9 mouse cellular contexts compared by ENCODE assay signal in genomic region chr12:25467789-25468188, GRCm38 (mm10).
DNase-seq lines count a peak whose midpoint lies in the region; ATAC-seq and TF ChIP-seq lines count a peak whose summit lies in the region.
"Had no signal": no experiment of that assay in that cellular context is flagged by ENCODE, and none has a peak within 500 bp of the region (broad histone marks: within the 10 kb centered on the region; RNA-seq: fewer than 3 reads in every experiment).

No protein-coding gene starts in this region.

- no peak overlapping the region for H3K4me3 ChIP-seq in MEL (ENCODE audit: control insufficient read depth in 1 of 2, insufficient read depth in 1 of 2, low read depth in 2 of 2, low read length in 2 of 2)
- H3K4me3 ChIP-seq in heart, embryonic 12.5 days: no peak overlapping the region
- no peak overlapping the region for H3K4me3 ChIP-seq in liver, embryonic 14.5 days (ENCODE audit: insufficient read depth in 1 of 2, low read depth in 2 of 2, low read length in 2 of 2)
- no peak overlapping the region for H3K4me3 ChIP-seq in lung, postnatal 0 days (ENCODE audit: low read depth, low read length)
- no peak overlapping the region for H3K4me3 ChIP-seq in hindbrain, embryonic 16.5 days (ENCODE audit: low read length)

- peak overlapping the region; percentile 45 for H3K4me2 ChIP-seq in heart, embryonic 12.5 days
- no peak overlapping the region for H3K4me2 ChIP-seq in liver, embryonic 14.5 days (ENCODE audit: low read depth)
- no peak overlapping the region for H3K4me2 ChIP-seq in lung, postnatal 0 days (replicated peaks; ENCODE audit: low read depth, low read length)
- H3K4me2 ChIP-seq in hindbrain, embryonic 16.5 days (ENCODE audit: low read length): no peak overlapping the region

- DNase-seq in cerebellum, postnatal 25 days: peak; percentile 39 to 57
- no peak for DNase-seq in cerebellum, adult 9-11 months
- peak; percentile 38 for DNase-seq in MEL (ENCODE audit: low read depth, low spot score)
- peak; percentile 6 to 34 (median 10) for DNase-seq in liver, embryonic 14.5 days (ENCODE audit: low read depth in 3 of 3, low spot score in 3 of 3)
- DNase-seq in lung, postnatal 0 days (ENCODE audit: low spot score): no peak
- no peak for DNase-seq in urinary bladder, adult 2 months (ENCODE audit: low spot score)
- DNase-seq: lung, postnatal 36 days had no signal

- no peaks in the 10 kb centered on the region for H3K4me1 ChIP-seq in MEL (ENCODE audit: control insufficient read depth in 1 of 2, insufficient read depth in 2 of 2, low read length in 2 of 2)
- H3K4me1 ChIP-seq in heart, embryonic 12.5 days (replicated peaks): peaks cover 11% of the 10 kb centered on the region
- peaks cover 2 to 5% of the 10 kb centered on the region in 2 experiments; a peak in 3 of 4 replicates for H3K4me1 ChIP-seq in liver, embryonic 14.5 days (replicated peaks; ENCODE audit: control insufficient read depth in 2 of 2, insufficient read depth in 2 of 2, low read length in 1 of 2)
- no peaks in the 10 kb centered on the region for H3K4me1 ChIP-seq in lung, postnatal 0 days (ENCODE audit: insufficient read depth, low read depth, low read length)
- H3K4me1 ChIP-seq in hindbrain, embryonic 16.5 days (ENCODE audit: control insufficient read depth, insufficient read depth, low read depth, low read length): no peaks in the 10 kb centered on the region

- no peaks in the 10 kb centered on the region for H3K36me3 ChIP-seq in MEL (ENCODE audit: control insufficient read depth in 1 of 2, insufficient read depth in 2 of 2, low read length in 2 of 2)
- H3K36me3 ChIP-seq in heart, embryonic 12.5 days: no peaks in the 10 kb centered on the region
- H3K36me3 ChIP-seq in liver, embryonic 14.5 days (replicated peaks; ENCODE audit: control insufficient read depth, insufficient read depth, low read depth): no peaks in the 10 kb centered on the region
- H3K36me3 ChIP-seq in lung, postnatal 0 days (ENCODE audit: insufficient read depth, low read length): no peaks in the 10 kb centered on the region
- H3K36me3 ChIP-seq in hindbrain, embryonic 16.5 days (ENCODE audit: control insufficient read depth, insufficient read depth, low read length): no peaks in the 10 kb centered on the region

- H3K27ac ChIP-seq in MEL (ENCODE audit: control insufficient read depth, low read depth, low read length): no peak overlapping the region
- H3K27ac ChIP-seq in heart, embryonic 12.5 days (ENCODE audit: poor library complexity, severe bottlenecking): no peak overlapping the region
- H3K27ac ChIP-seq in liver, embryonic 14.5 days: no peak overlapping the region
- H3K27ac ChIP-seq in lung, postnatal 0 days (ENCODE audit: low read length): no peak overlapping the region
- no peak overlapping the region for H3K27ac ChIP-seq in hindbrain, embryonic 16.5 days (ENCODE audit: low read depth, low read length)

- TF ChIP-seq POLR2A in MEL (IDR thresholded peaks at IDR 0.05; ENCODE audit: control insufficient read depth in 1 of 2, insufficient read depth in 1 of 2, low read depth in 1 of 2, low read length in 2 of 2, poor library complexity in 1 of 2): no peak

- no peaks in the 10 kb centered on the region for H3K9me3 ChIP-seq in MEL (replicated peaks; ENCODE audit: insufficient read depth, low read length)
- H3K9me3 ChIP-seq in heart, embryonic 12.5 days (replicated peaks): no peaks in the 10 kb centered on the region
- no peaks in the 10 kb centered on the region for H3K9me3 ChIP-seq in liver, embryonic 14.5 days (ENCODE audit: control insufficient read depth, low read length)
- no peaks in the 10 kb centered on the region for H3K9me3 ChIP-seq in lung, postnatal 0 days (ENCODE audit: low read length)
- no peaks in the 10 kb centered on the region for H3K9me3 ChIP-seq in hindbrain, embryonic 16.5 days (ENCODE audit: control insufficient read depth, low read length)

- WGBS in heart, embryonic 12.5 days: 22% methylated on average over 10 of the region's 12 CpGs
- WGBS in liver, embryonic 14.5 days (ENCODE audit: insufficient replicate concordance): 7% methylated on average over 12 of the region's 12 CpGs
- 45% methylated on average over 11 of the region's 12 CpGs for WGBS in lung, postnatal 0 days
- WGBS in hindbrain, embryonic 16.5 days: 55% methylated on average over 12 of the region's 12 CpGs

- ATAC-seq in heart, embryonic 12.5 days (ENCODE audit: insufficient number of reproducible peaks, low FRiP score): 0 out of 2 replicates have a peak, but pooled peaks have one; percentile 63
- peak; percentile 77 for ATAC-seq in liver, embryonic 14.5 days (ENCODE audit: insufficient read depth)
- ATAC-seq in lung, postnatal 0 days: no peak
- ATAC-seq in hindbrain, embryonic 16.5 days: no peak

- no peak for TF ChIP-seq CTCF in MEL (IDR thresholded peaks at IDR 0.05 in 2 of 3, conservative IDR thresholded peaks at IDR 0.05 in 1 of 3; ENCODE audit: control insufficient read depth in 1 of 3, insufficient read depth in 1 of 3, low read depth in 2 of 3, low read length in 3 of 3, poor library complexity in 1 of 3, severe bottlenecking in 1 of 3)
- no peak for TF ChIP-seq CTCF in liver, embryonic 14.5 days (IDR thresholded peaks at IDR 0.05; ENCODE audit: low read depth)
- TF ChIP-seq CTCF in lung, postnatal 0 days (IDR thresholded peaks at IDR 0.05): no peak

- no peaks in the 10 kb centered on the region for H3K27me3 ChIP-seq in MEL (ENCODE audit: control insufficient read depth in 1 of 2, insufficient read depth in 2 of 2, low read length in 2 of 2)
- no peaks in the 10 kb centered on the region for H3K27me3 ChIP-seq in heart, embryonic 12.5 days (replicated peaks)
- no peaks in the 10 kb centered on the region for H3K27me3 ChIP-seq in liver, embryonic 14.5 days (ENCODE audit: control insufficient read depth, insufficient read depth, low read length)
- H3K27me3 ChIP-seq in lung, postnatal 0 days (replicated peaks; ENCODE audit: insufficient read depth, low read length): no peaks in the 10 kb centered on the region
- no peaks in the 10 kb centered on the region for H3K27me3 ChIP-seq in hindbrain, embryonic 16.5 days (replicated peaks; ENCODE audit: control insufficient read depth, insufficient read depth, low read length)

- 0 out of 4 replicates have a peak, but pooled peaks of 1 of the 2 experiments have one; percentile 7 for TF ChIP-seq EP300 in MEL (IDR thresholded peaks at IDR 0.05; ENCODE audit: low read depth in 1 of 2, low read length in 2 of 2)
- TF ChIP-seq EP300 in liver, embryonic 14.5 days (IDR thresholded peaks at IDR 0.05; ENCODE audit: low read depth): peak; percentile 24; the same call in 1 of the 2 replicates
- TF ChIP-seq EP300 in lung, postnatal 0 days (IDR thresholded peaks at IDR 0.05): no peak

- TF ChIP-seq RAD21 in MEL (IDR thresholded peaks at IDR 0.05; ENCODE audit: low read depth, low read length): no peak

- H3K9ac ChIP-seq in MEL (ENCODE audit: control insufficient read depth, low read depth, low read length, poor library complexity, severe bottlenecking): no peak overlapping the region
- no peak overlapping the region for H3K9ac ChIP-seq in heart, embryonic 12.5 days
- no peak overlapping the region for H3K9ac ChIP-seq in liver, embryonic 14.5 days (replicated peaks)
- H3K9ac ChIP-seq in lung, postnatal 0 days (replicated peaks; ENCODE audit: low read depth): no peak overlapping the region
- no peak overlapping the region for H3K9ac ChIP-seq in hindbrain, embryonic 16.5 days (ENCODE audit: low read depth, low read length)

- H3K79me2 ChIP-seq in MEL (ENCODE audit: control insufficient read depth, insufficient read depth, low read length, poor library complexity): no peaks in the 10 kb centered on the region

TF ChIP-seq in MEL, 35 proteins besides CTCF, POLR2A, EP300 and RAD21:
- TF ChIP-seq ELF1 (IDR thresholded peaks at IDR 0.05; ENCODE audit: low read depth, low read length): no peak
- no peak for TF ChIP-seq JUND (IDR thresholded peaks at IDR 0.05; ENCODE audit: low read depth, low read length)
- no peak for TF ChIP-seq CHD1 (IDR thresholded peaks at IDR 0.05; ENCODE audit: low read depth, low read length)
- no peak for TF ChIP-seq TBP (IDR thresholded peaks at IDR 0.05; ENCODE audit: low read depth, low read length)
- TF ChIP-seq E2F4 (IDR thresholded peaks at IDR 0.05; ENCODE audit: borderline replicate concordance, low read depth, low read length): no peak
- TF ChIP-seq RCOR1 (IDR thresholded peaks at IDR 0.05; ENCODE audit: low read depth, low read length): no peak
- TF ChIP-seq NRF1 (IDR thresholded peaks at IDR 0.05; ENCODE audit: insufficient read depth, low read depth, low read length, poor library complexity, severe bottlenecking): no peak
- TF ChIP-seq BHLHE40 (IDR thresholded peaks at IDR 0.05; ENCODE audit: borderline replicate concordance, low read depth, low read length): no peak

Comparison
In these comparisons a context has a peak if more than half of its experiments do, and no peak if none do; other contexts are left out.
1. DNase-seq: peak in cerebellum, postnatal 25 days (2 of 2), MEL (single experiment) and liver, embryonic 14.5 days (3 of 3); none in cerebellum, adult 9-11 months (single experiment), lung, postnatal 0 days (single experiment) and urinary bladder, adult 2 months (single experiment).
2. ATAC-seq: peak in heart, embryonic 12.5 days (single experiment) and liver, embryonic 14.5 days (single experiment); none in lung, postnatal 0 days (single experiment) and hindbrain, embryonic 16.5 days (single experiment).